Mouse (Mus musculus) layer of hippocampus, postnatal 14 days (tissue): ENCODE data around the gene Tnfrsf13c. TPM values are rescaled to one million over a fixed set of nuclear protein-coding genes. Genes with fewer than 3 reads are reported as not detected.

Experiments
- DNase-seq, 2 experiments: peaks; one replicate each; pipeline ENCODE4 v3.0.0; 2021 to 2022; ENCODE audit warnings: low spot score in 2 of 2, mixed read lengths in 1 of 2
- total RNA-seq, 2 experiments: library from RNA; stranded (reverse); gene quantifications; 2 replicates each; pipeline ENCODE4 v1.2.3; 2021

Tnfrsf13c gene
- total RNA-seq, 2 experiments from 2014 or later: 0.36 to 0.41 TPM

GRCm38 (mm10) chr15:82230098-82230611, 6.0 kb upstream of the Tnfrsf13c start:
- DNase-seq: no peak

GRCm38 (mm10) chr15:82229542-82230045, 5.4 kb upstream of the Tnfrsf13c start:
- DNase-seq: no peak

- no peak for DNase-seq
Measured at GRCm38 (mm10) chr15:82225769-82226168, 1.6 kb upstream of the Tnfrsf13c start.

GRCm38 (mm10) chr15:82224602-82225215, 540 bp upstream of the Tnfrsf13c start:
- DNase-seq: no peak

- DNase-seq: no peak
Measured at GRCm38 (mm10) chr15:82223251-82223650, 918 bp downstream of the Tnfrsf13c start.

DNA sequence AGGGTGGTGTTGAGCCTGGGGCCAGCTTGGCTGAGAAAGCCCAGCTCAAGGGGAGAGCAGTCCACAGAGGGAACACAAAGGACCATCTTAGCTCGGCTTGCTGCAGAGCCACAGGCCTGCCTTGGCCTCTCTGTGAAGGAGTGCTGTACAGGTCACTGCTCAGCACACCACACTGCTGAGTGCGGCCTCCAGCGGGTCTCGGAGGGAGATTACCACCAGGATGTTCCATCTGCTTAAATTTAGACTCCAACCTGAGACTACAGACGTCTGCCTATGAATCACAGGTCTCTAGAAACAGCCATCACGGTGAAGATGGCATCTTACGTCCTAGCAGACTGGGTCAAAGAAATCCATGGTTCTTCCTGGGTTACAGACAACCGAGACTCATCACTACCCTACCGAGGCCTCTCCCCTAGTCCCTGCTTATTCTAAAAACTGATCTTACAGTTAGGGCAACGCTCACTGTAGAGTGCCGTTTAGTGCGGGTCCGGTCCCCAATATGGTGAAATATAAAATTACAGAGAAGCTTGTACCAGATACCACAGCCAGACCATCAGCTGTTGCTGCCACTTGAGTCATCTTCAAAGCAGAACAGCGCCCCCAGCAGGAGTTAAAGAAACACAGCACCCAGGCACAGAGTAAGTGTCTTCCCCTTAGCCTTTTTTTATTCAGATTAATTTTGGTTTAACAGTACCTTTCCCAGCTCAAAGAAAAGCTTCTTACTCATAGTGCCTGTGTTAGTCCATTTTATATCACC, 2.9 kb downstream of the Tnfrsf13c start:
- DNase-seq: no peak

DNA sequence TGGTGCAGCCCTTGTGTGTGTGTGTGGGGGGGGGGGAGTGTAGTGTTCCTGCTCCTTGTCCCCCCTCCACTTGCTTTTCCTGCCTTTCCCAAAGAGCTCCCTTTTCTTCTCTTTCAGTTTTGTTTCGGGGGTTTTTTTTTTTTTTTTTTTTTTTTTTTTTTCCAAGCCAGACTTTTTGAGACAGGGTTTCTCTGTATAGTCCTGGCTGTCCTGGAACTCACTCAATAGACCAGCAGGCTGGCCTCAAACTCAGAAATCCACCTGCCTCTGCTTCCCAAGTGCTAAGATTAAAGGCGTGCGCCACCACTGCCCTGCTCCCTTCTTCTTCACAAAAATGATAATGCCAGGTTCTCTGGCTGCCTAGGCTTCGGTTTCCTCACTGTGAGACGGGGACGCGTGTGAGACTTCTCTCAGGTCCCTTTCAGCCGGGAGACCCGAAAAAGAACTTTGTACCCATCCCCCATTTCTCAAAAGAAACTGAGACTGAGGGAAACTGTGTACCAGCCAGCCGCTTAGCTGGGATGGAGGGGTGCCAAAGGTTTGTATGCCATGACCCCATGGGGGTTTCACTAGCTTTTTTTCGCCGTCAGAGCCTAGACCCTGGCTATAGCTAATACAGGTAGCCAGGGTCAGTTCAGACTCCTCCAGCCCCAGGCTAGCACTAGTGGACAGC, 4.0 kb downstream of the Tnfrsf13c start:
- DNase-seq: no peak

GRCm38 (mm10) chr15:82218778-82219666, 5.1 kb downstream of the Tnfrsf13c start:
- DNase-seq: no peak

- no peak for DNase-seq
Measured at GRCm38 (mm10) chr15:82217980-82218379, 6.2 kb downstream of the Tnfrsf13c start.

GRCm38 (mm10) chr15:82217039-82217438, 7.1 kb downstream of the Tnfrsf13c start:
- no peak for DNase-seq

- no peak for DNase-seq
Measured at GRCm38 (mm10) chr15:82216142-82216827, 7.9 kb downstream of the Tnfrsf13c start.

GRCm38 (mm10) chr15:82215332-82216046, 8.7 kb downstream of the Tnfrsf13c start:
- DNase-seq: no peak

GRCm38 (mm10) chr15:82213222-82213621, 10.9 kb downstream of the Tnfrsf13c start:
- no peak for DNase-seq

DNA sequence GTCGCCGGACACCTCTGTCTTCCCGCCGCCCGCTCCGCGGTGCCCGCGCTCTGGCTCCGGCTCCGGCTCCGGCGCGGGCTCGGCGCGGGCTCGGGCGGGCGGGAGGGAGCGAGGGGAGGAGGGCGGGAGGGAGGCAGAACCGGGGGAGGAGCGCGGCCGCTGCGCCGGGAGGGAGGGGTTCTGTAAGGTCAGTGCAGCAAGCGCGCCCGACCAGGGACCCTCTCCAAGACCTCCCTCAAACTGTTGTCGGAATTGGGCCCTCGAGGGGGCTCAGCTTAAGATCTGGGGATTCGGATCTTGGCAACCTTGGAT, 11.5 kb downstream of the Tnfrsf13c start, which contains the start of gene Shisa8:
Gene Shisa8, minus strand, starts transcription at position 64 of the 312 bp plus-strand sequence.
- no peak for DNase-seq

GRCm38 (mm10) chr15:82211911-82212751, 12.0 kb downstream of the Tnfrsf13c start:
- DNase-seq: no peak

DNA sequence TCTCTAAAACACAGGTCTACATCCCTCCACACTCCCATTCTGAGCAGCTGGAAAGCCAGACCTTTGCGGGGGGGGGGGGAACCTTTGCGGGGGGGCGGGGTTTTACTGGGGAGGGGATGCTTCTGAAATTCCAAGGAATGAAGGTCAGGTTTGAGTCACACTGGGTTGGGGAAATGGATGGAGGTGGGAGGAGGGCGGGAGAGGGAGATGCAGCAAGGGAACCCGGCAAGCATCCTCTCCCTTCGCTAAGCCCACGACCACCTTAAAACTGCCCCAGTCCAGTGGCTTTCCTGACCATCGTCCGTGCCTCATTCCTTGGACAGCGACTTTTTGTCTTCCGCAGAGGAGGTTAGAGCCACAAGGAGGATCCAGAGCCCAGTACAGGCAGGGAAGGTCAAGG, 12.9 kb downstream of the Tnfrsf13c start:
- DNase-seq: no peak

DNA sequence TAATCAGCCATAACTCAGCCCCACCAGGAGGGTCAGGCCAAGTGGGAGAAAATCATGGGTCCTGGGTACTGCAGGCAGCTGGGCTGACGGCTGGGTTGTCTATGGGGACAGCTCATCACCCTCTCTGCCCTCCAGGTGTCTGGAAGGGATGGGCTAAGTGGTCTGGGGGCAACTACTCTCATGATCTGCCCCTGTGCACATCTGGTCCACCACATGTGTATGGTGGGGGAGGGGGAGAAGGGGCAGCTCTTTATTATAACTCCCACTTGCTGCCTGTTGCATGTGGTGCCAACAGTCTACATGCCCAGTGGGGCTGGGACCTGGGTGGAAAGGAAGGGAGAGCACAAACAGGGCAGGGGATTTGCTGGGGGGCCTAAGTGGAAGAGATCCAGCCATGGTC, 13.4 kb downstream of the Tnfrsf13c start:
- DNase-seq: no peak

DNA sequence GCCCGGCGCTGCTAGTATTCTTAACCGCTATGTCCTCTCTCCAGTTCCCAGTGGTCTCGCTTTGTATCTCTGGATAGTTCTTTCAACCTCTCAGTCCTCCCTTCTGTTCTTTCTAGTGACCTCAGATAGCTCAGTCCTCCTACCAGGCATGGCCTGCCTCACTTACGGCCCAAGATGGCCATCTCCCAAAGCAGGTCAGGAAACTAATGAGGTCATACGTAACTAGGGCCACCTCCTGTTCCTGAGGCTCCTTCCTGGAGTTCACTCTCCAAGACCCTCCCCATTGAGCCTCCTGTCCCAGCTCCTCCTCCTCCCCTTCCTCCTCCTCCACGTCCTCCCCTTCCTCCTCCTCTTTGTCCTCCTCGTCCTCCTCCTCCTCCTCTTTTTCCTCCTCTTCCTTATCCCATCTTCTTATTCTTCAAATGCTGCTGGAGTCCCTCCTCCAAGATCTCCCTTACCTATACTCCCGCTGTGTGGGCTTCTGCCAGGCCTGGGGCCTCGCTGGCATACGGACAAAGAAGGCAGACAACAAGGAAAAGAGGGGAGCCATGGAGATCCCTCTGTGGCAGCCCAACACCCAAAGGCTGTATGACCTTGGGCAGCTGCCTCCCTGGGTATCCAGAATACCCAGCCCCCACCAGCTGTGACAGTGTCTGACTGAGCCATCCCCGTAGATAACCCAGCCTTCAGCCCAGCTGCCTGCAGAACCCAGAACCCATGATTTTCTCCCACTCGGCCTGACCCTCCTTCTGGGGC, 14.7 kb downstream of the Tnfrsf13c start:
- DNase-seq: no peak
